Mouse (Mus musculus): ENCODE data around the gene Pdlim7. TPM values are rescaled to one million over a fixed set of nuclear protein-coding genes. Genes with fewer than 3 reads are reported as not detected.

Pdlim7 gene
- total RNA-seq, 2 experiments from 2014 or later: 15.2 to 23.9 TPM

DNA sequence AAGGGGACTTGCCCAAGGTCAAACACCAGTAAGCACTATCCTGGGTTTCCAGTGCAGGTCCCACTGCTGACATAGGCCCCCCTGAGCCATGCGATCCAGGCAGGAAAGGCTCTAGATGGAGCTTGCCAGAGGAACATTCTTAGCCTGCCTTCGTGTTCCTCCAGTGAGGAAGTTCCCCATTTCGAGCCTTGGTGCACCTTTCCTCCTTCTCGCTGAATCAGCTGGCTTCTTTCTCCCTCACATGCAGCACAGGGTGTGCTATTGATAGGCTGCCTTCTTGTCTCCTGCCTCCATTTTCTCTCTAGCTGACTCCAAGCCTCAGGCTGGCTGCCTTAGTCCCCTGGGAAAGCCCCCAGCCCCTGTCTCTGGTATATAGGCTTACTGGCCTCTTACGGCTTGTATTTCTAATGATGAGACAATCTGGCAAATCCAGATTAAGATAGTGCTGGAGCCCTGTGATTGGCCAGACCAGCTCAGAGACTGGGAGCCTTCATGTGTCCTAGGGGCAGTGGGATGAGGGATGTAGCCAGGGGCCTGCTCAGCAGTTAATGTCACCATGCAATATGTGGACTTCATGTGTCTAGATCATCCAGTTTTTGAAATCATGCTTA, 47.5 kb downstream of the Pdlim7 start:
- DNase-seq: no peak

DNA sequence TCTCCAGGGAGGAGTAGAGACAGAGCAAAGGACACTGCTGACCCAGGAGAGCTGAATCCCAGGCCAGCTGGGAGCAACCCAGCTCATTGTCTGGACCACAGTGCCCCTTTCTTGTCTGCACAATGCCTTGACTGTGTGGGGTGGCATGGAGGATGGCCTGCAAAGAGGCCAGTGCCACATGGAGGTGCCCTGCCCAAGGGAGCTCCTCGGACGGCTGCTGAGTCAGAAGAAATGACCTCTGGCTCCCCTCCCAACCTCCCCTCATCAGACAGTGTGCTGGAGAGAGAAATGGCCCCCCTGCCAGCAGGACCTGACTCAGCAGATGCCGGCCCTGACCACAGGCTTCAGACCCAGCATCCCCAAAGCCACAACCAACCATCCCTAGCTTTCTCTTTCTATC, 48.3 kb downstream of the Pdlim7 start:
- DNase-seq: peak; percentile 54 to 58

DNA sequence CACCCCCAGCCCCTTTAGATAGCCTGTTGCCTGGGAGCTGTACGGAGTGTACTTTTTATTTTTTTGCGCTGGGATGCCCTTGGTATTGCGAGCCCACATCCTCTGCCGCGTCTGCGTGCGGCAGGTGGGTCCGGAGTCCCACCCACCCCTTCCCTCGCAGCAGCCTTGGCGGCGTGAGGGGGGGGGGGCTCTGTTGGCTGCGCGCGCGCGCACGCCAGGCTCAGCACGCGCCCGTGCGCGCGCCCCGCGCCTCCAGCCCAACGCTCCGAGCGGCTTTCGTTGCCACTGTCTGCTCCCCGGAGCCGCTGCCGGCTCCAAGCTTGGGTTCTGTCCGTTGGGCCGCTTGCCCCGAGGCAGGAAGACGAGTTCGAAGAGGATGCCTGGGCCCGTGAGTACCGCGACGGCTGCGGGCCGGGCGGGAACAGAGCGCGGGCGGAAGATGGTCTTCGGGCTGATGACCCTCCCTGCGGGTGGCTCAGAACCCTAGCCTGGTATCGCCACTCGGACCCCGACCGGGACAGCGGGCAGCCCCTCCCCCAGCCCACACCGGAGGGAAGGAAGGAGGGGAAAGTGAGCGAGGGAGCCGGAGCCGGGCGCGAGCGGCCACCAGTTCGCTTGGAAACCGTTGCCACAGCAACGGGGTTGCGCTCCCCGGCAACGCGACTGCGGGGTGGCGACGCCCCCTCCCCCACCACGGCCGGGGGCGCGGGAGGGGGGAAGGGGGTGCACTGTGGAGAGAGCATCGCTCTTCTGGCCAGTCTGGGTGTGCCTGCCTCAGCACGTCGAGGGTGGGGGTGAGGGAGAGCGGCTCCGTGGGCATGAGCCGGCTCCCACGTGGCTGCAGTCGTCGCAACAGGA, 49.2 kb downstream of the Pdlim7 start, which contains the start of gene Prr7:
Gene Prr7, plus strand, starts transcription at position 241 of the 858 bp plus-strand sequence.
- peak; percentile 53 to 68 for DNase-seq

DNA sequence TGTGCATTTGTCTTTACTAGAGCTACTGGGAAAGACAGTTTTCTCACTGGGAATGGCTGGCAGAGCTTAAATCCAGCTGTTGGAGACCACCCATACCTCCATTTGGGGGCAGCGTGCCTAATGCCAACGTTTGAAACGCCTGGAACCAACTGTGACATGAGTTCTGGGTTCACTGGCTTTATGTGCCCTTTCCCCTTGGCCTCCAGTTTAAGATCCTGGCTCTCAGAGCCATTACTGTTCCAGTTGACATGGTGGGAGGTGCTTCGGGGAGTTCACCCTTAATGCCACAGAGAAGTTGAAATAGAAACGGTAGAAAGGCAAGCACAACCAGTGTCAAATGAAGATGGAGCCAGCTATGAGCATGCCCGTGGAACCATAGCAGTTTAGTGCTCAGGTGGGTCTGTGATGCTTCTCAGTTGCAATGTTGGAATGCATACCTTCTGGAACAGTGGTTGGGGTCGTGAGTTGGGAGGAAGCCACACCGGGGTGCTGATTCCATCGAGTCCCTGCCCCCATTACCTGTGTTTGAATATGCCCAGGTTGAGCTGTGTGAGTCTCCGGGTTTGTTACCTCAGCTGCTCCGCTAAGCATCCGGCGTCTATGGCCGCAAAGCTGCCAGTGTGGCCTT, 50.0 kb downstream of the Pdlim7 start:
- no peak for DNase-seq

DNA sequence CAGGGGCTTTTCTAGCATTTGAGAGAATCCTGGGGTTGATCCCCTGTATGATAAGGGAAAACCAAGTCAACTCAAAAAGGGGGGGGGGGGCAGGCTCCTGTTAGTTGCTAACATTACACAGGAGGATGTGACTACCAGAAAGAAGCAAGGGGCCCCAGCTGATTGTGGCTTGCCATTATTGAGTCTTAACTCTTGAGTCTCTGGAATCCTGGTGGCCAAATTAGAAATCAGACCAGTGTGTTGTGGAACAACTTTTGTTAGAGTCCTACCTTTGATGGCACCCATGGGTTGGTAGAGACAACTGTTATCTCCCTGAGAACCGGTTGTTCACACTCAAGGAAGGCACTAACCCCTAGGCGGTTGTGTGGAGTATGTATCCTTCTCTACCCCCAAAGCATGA, 50.5 kb downstream of the Pdlim7 start:
- no peak for DNase-seq

DNA sequence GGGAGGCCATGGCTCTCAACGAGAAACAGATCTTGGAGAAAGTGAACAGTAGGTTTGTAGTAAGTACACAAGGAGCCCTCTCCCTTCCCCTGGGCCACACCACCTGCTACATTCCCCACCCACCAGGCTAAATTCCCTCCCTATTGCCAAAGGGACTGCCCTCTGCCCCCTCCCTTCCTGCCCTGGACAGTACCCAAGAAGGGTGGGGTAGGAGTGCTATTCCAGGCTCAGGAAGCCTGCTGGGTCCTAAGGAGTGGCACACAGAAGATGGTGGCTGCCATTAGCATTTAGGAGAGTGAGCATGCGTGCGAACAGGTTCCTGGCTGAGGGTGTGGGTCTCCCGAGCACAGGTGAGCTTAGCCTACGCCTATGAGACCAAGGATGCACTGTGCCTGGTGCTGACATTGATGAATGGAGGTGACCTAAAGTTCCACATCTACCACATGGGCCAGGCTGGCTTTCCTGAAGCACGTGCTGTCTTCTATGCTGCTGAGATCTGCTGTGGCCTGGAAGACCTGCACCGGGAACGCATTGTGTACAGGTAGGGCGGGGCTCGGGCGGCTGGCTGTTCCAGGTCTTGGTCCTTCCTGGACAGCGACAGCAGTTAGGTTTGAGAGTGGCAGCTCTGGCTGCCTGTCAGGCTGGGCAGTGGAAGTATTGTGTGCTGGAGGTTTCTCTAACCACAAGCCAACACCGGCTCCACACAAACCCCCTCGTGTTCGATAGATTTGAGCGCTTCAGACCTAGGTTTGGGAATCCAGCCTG, 61.5 kb downstream of the Pdlim7 start:
- peak in 1 of 2 experiments; percentile 51 for DNase-seq

DNA sequence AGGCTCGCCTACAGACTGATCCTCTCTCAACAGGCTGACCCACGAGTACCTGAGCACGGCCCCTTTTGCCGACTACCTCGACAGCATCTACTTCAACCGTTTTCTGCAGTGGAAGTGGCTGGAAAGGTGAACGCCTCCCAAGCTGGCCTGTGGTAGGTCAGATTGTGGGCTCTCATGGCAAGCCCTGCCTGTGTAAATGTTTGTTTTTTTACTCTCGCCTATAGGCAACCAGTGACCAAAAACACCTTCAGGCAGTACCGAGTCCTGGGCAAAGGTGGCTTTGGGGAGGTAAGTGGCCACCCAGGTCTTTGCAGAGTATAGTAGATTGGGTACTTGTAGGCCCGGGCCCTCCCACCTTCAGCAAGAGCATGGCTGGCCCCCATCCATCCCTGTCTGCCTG, 62.2 kb downstream of the Pdlim7 start:
- DNase-seq: no peak

DNA sequence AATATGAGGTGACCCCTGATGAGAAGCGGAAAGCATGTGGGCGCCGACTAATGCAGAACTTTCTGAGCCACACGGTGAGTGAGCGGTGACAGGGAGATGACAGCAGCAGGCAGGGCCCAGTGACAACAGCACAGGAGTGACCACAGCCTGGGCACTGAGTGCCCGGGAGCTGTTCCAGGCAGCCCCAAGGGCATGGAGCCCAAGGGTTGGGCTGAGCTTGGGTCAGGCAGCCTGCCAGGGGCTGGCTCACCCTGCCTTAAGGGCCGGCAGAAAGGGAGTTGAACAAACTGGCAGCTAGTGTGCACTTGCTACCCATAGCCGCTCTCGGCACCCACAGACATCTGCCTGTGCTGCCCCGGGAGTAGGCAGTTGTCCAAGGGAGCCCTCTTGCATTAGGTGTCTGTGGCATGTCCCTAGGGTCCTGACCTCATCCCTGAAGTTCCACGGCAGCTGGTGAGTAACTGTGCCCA, 62.9 kb downstream of the Pdlim7 start:
- DNase-seq: peak; percentile 94 to 95

DNA sequence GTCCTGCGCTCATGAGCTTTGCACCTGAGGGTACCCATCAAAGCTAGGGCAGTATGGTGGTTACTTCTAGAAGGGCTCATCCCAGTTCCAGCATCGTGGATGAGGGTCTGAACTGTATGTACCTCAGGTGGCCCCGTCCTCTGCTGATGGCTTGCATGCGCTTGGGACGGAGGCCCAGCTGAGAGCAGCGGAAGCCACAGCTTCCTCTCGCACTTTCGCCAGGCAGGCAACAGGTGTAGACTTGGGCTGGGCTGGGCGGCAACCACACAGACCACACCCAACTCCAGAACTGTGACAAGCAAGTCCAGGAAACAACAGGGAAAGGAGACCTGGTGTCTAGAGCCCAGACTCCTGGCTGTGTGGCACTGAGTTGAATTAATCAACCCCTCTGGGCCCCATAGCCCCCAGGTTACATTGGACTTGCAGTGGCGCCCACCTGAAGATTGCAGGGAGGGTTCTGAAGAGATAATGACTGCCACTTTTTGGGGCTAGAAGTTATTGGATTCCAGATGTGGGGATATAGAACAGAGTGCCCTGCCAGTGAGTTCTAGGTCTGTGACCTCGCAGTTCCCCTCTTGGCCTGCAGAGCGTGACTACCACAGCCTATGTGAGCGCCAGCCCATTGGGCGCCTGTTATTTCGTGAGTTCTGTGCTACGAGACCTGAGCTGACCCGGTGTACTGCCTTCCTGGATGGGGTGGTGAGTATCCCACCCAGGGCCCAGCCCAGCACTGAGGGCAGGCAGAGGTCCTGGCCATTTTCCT, 63.6 kb downstream of the Pdlim7 start:
- DNase-seq: no peak

DNA sequence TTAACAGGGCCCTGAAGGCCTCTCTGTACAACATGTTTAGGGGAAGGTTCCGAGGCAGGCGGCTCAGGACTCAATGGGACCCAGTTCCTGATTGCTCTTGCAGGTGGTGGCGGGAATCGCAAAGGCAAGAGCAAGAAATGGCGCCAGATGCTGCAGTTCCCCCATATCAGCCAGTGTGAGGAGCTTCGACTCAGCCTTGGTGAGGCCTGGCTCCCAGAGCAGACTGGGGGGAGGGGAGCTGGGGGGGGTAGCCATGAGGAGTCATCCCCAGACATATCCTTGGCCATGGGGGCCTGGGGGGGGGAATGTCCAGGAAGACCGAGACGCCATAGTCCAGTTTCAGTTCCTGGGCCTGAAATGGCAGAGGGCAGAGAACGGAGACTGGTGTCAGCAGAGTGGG, 64.3 kb downstream of the Pdlim7 start:
- no peak for DNase-seq

DNA sequence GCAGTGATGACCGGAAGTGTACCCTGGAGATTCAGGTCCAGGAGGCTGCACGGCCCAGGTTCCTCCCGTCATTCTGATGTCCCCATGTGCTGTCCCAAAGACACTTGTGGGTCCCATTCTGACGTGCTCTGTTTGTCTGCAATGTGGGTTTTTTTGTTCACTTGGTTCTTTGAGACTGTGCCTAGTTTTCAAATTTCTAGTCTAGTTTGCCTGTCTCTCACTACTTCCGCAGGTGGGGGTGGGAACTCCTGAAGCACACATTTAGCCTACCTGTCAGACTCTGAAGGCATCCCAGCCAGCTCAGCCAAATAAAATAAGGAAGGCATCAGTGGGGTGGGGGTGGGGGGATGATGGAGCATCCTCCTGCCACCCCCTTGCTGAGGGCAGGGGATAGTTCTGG, 65.3 kb downstream of the Pdlim7 start:
- DNase-seq: no peak

DNA sequence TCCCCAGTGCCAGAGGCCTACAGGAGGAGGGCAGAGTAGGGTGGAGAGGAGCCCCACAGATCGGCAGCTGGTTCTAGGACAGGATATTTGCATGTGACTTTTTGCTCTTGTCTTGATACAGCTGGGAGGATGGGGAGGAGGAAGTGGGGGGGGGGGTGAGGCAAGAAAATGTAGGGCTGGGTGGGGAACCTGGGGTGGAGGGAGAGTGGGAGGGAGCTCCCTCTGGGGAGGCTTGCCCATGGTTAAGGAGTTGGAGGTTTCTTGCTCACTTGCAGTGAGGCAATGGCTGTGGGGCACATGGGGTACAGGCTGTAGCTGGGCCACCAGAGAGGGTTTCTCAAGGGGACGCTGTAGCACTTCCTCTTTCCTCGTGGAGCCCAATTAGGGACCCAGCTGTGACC, 65.9 kb downstream of the Pdlim7 start:
- no peak for DNase-seq

DNA sequence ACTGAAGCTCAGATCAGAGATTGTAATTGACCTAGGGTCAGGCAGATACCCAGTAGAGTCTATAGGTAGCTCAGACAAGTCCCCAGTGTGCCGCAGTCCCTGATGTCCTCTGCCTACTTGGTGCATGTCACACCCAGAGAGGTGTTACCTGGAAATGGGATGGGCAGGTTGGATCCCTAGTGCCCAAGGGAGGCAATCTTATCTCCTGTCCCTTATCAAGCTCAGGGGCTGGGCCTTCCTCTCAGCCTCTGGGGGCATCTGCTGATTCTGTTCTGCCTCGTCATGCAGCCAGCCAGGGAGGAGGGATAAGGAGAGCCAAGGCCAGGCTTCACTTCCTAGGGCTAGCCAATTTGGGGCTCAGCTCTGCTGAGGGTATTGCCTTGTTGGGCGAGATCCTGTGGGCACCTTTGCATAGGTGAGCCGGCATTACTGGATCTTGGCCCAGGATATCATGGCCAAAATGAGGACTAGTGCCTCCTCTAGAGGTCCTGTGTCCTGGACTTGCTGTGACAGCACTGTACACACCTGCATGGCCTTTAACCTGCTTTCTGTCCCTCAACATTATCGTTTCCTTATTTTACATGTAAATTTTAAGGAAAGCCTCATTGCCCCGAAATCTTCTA, 66.9 kb downstream of the Pdlim7 start:
- no peak for DNase-seq

Small RNA genes within 50 kb of the gene (microRNA-seq; reads per million reads assigned to microRNA genes)
- gene Mir6943 (1.5 reads per million), gene Mir6944 (1.7 reads per million), gene Mir6945 (0.75 reads per million)

Other genes starting within 250 kb of the Pdlim7 start
- gene Prelid1, start 193.2 kb downstream of the Pdlim7 start, total RNA-seq (2021): 100 to 1,000 TPM; 149 to 154 TPM
- 10 to 100 TPM; 56.9 to 63.8 TPM for gene Rab24, start 191.7 kb downstream of the Pdlim7 start, total RNA-seq (2021)
- 1 to 10 TPM; 2.9 to 3.0 TPM for gene Mxd3, start 183.9 kb downstream of the Pdlim7 start, total RNA-seq (2021)
- 100 to 1,000 TPM; 114 to 118 TPM for gene Lman2, start 150.9 kb downstream of the Pdlim7 start, total RNA-seq (2021)
- gene Rgs14, start 143.9 kb downstream of the Pdlim7 start, total RNA-seq (2021): under 1 TPM; 0.49 to 0.86 TPM
- gene Slc34a1, start 115.5 kb downstream of the Pdlim7 start, total RNA-seq (2021): not detected
- not detected for gene Pfn3, start 98.4 kb downstream of the Pdlim7 start, total RNA-seq (2021)
- under 1 TPM in 1 of 2 experiments, not detected in 1; 0.30 TPM for gene F12, start 86.9 kb downstream of the Pdlim7 start, total RNA-seq (2021)
- gene Grk6, start 68.6 kb downstream of the Pdlim7 start, total RNA-seq (2021): 10 to 100 TPM; 34.5 to 49.4 TPM
- gene Prr7, start 49.4 kb downstream of the Pdlim7 start, total RNA-seq (2021): 1 to 10 TPM; 1.9 to 3.3 TPM
- gene Dbn1, start 25.6 kb downstream of the Pdlim7 start, total RNA-seq (2021): 10 to 100 TPM; 16.0 to 18.0 TPM
- gene Dok3, start 15.6 kb upstream of the Pdlim7 start, total RNA-seq (2021): 1 to 10 TPM; 2.3 to 4.6 TPM
- 10 to 100 TPM; 47.3 to 51.7 TPM for gene Ddx41, start 23.0 kb upstream of the Pdlim7 start, total RNA-seq (2021)
- 10 to 100 TPM; 32.3 to 40.4 TPM for gene Fam193b, start 57.4 kb upstream of the Pdlim7 start, total RNA-seq (2021)
- 100 to 1,000 TPM; 196 to 197 TPM for gene Tmed9, start 60.1 kb upstream of the Pdlim7 start, total RNA-seq (2021)
- 10 to 100 TPM; 13.4 to 16.6 TPM for gene B4galt7, start 86.2 kb upstream of the Pdlim7 start, total RNA-seq (2021)
- gene Caml, start 109.3 kb upstream of the Pdlim7 start, total RNA-seq (2021): 10 to 100 TPM; 32.8 to 34.0 TPM
- gene Ddx46, start 121.4 kb upstream of the Pdlim7 start, total RNA-seq (2021): 10 to 100 TPM; 36.5 to 42.6 TPM
- 10 to 100 TPM; 63.5 to 65.7 TPM for gene B230219D22Rik, start 179.4 kb upstream of the Pdlim7 start, total RNA-seq (2021)
- gene Txndc15, start 201.0 kb upstream of the Pdlim7 start, total RNA-seq (2021): 10 to 100 TPM; 68.2 to 73.5 TPM
- 10 to 100 TPM; 72.3 to 77.4 TPM for gene Pcbd2, start 213.7 kb upstream of the Pdlim7 start, total RNA-seq (2021)

All from adrenal gland, postnatal 36 days (tissue).